Mouse (Mus musculus): ENCODE data around the gene Ylpm1.

- no peak for TF ChIP-seq CTCF (conservative IDR thresholded peaks at IDR 0.05; ENCODE audit: low read length)
- no peak for TF ChIP-seq NANOG (IDR thresholded peaks at IDR 0.05; ENCODE audit: borderline replicate concordance, low read length)
- TF ChIP-seq POU5F1 (IDR thresholded peaks at IDR 0.05; ENCODE audit: borderline replicate concordance, low read length) = no peak
Observed at GRCm38 (mm10) chr12:85095859-85096258, 99.7 kb downstream of the Ylpm1 start.

Data from E14TG2a.4 (cell line).